Comparison of ENCODE assay signal across 9 mouse cellular contexts in genomic region chr10:69371441-69371840, GRCm38 (mm10). TPM values are rescaled to one million over a fixed set of nuclear protein-coding genes. Genes with fewer than 3 reads are reported as not detected.
DNase-seq lines count a peak whose midpoint lies in the region; ATAC-seq and TF ChIP-seq lines count a peak whose summit lies in the region.
"Had no signal": no experiment of that assay in that cellular context is flagged by ENCODE, and none has a peak within 500 bp of the region (broad histone marks: within the 10 kb centered on the region; RNA-seq: fewer than 3 reads in every experiment).

No protein-coding gene starts in this region.

- no peaks in the 10 kb centered on the region for H3K4me1 ChIP-seq in bone marrow macrophage, adult 2 months (ENCODE audit: control insufficient read depth, insufficient read depth, low read length)

- no peak overlapping the region for H3K27ac ChIP-seq in bone marrow macrophage, adult 2 months (ENCODE audit: insufficient read depth, low read depth, low read length)
- H3K27ac ChIP-seq: macrophage had no signal

- TF ChIP-seq POLR2A in bone marrow macrophage, adult 2 months (IDR thresholded peaks at IDR 0.05; ENCODE audit: borderline replicate concordance, low read depth, low read length), result no peak

- H3K4me3 ChIP-seq in bone marrow macrophage, adult 2 months (ENCODE audit: insufficient read depth, low read length), result no peak overlapping the region

- peak; percentile 59 to 77; a peak in 3 of 4 replicates for ATAC-seq in hematopoietic stem cell, adult 5-6 weeks (replicated peaks in 1 of 2; ENCODE audit: insufficient read depth in 1 of 2, low FRiP score in 2 of 2, low TSS enrichment in 1 of 2, low read depth in 1 of 2, poor library complexity in 2 of 2, severe bottlenecking in 2 of 2)

- peak; percentile 32 to 51 for DNase-seq in adrenal gland, adult 18-20 months (ENCODE audit: low spot score in 2 of 2)
- DNase-seq in adrenal gland, postnatal 4 days (ENCODE audit: low spot score in 2 of 2), result no peak
- DNase-seq in layer of hippocampus, postnatal 25 days (ENCODE audit: extremely low spot score in 1 of 2, low spot score in 1 of 2), result peak; percentile 18 to 67
- no peak for DNase-seq in layer of hippocampus, adult 8-10 months (ENCODE audit: low spot score in 2 of 2)
- DNase-seq in lung, postnatal 36 days, result peak; percentile 50
- DNase-seq in urinary bladder, postnatal 25 days (ENCODE audit: low spot score), result peak; percentile 55

- TF ChIP-seq CTCF in bone marrow macrophage, adult 2 months (IDR thresholded peaks at IDR 0.05; ENCODE audit: low read depth, low read length), result peak; percentile 96

RNA-seq across cellular contexts. Expression of gene Cdk1, which starts 18.7 kb away (rescaled TPM):
- 1 to 10 TPM; 3.0 to 4.3 TPM for total RNA-seq in adrenal gland, adult 18-20 months (2021)
- 10 to 100 TPM; 79.6 to 84.1 TPM for total RNA-seq in adrenal gland, postnatal 4 days (2021)
- 1 to 10 TPM in 1 of 2 experiments, under 1 TPM in 1; 0.77 to 1.1 TPM for total RNA-seq in layer of hippocampus, postnatal 25 days (2021)
- total RNA-seq in layer of hippocampus, adult 8-10 months (2022), result 1 to 10 TPM in 1 of 4 experiments, under 1 TPM in 2, not detected in 1; 0.75 to 1.1 (median 0.82) TPM
- 86.3 and 92.4 TPM in 2 replicates for polyA plus RNA-seq in bone marrow macrophage, adult 2 months (2012; ENCODE audit: insufficient read depth, insufficient read length, missing spikeins)
- 145 and 166 TPM in 2 replicates for total RNA-seq in hematopoietic stem cell, adult 5-6 weeks (2017)

RNA-seq across cellular contexts. Expression of gene Ank3, which starts 27.1 kb away (rescaled TPM):
- total RNA-seq in adrenal gland, adult 18-20 months (2021), result 10 to 100 TPM; 10.1 to 11.7 TPM
- 10 to 100 TPM; 37.4 to 54.2 TPM for total RNA-seq in adrenal gland, postnatal 4 days (2021)
- total RNA-seq in layer of hippocampus, postnatal 25 days (2021), result 100 to 1,000 TPM; 405 to 539 TPM
- 100 to 1,000 TPM; 396 to 490 (median 435) TPM for total RNA-seq in layer of hippocampus, adult 8-10 months (2022)
- 0.91 and 1.5 TPM in 2 replicates for polyA plus RNA-seq in bone marrow macrophage, adult 2 months (2012; ENCODE audit: insufficient read depth, insufficient read length, missing spikeins)
- total RNA-seq in hematopoietic stem cell, adult 5-6 weeks (2017), result 1.6 TPM in 1 of 2 replicates, not detected in the other
- polyA plus RNA-seq: macrophage had no signal

Comparison
In these comparisons a context has a peak if more than half of its experiments do, and no peak if none do; other contexts are left out.
1. DNase-seq: peak in adrenal gland, adult 18-20 months (2 of 2), layer of hippocampus, postnatal 25 days (2 of 2), lung, postnatal 36 days (single experiment) and urinary bladder, postnatal 25 days (single experiment); none in adrenal gland, postnatal 4 days (0 of 2) and layer of hippocampus, adult 8-10 months (0 of 2).
2. RNA of gene Cdk1, which starts 18.7 kb away (total RNA-seq): 145 to 166 TPM in hematopoietic stem cell, adult 5-6 weeks and 79.6 to 84.1 TPM in adrenal gland, postnatal 4 days; 3.0 to 4.3 TPM in adrenal gland, adult 18-20 months, 0.77 to 1.1 TPM in layer of hippocampus, postnatal 25 days and 0.75 to 1.1 TPM in layer of hippocampus, adult 8-10 months; every median in the first group is over 10 times any median in the second.